In genomic region chr12:98108039-98108438, GRCm38 (mm10) we compare ENCODE assay signal across 25 mouse cellular contexts.
DNase-seq lines count a peak whose midpoint lies in the region; ATAC-seq and TF ChIP-seq lines count a peak whose summit lies in the region.
"Had no signal": no experiment of that assay in that cellular context is flagged by ENCODE, and none has a peak within 500 bp of the region (broad histone marks: within the 10 kb centered on the region; RNA-seq: fewer than 3 reads in every experiment).

No protein-coding gene starts in this region.

- H3K36me3 ChIP-seq in hindbrain, embryonic 11.5 days (ENCODE audit: control insufficient read depth, insufficient read depth, low read length) = no peaks in the 10 kb centered on the region
- no peaks in the 10 kb centered on the region for H3K36me3 ChIP-seq in hindbrain, embryonic 16.5 days (ENCODE audit: control insufficient read depth, insufficient read depth, low read length)
- H3K36me3 ChIP-seq in limb, embryonic 13.5 days = no peaks in the 10 kb centered on the region
- no peaks in the 10 kb centered on the region for H3K36me3 ChIP-seq in thymus, adult 2 months (ENCODE audit: control insufficient read depth, insufficient read depth, low read length)
- H3K36me3 ChIP-seq: forebrain, embryonic 15.5 days; hindbrain, embryonic 15.5 days; kidney, embryonic 15.5 days; liver, embryonic 12.5 days; stomach, embryonic 15.5 days had no signal

- H3K27ac ChIP-seq in hindbrain, embryonic 11.5 days (ENCODE audit: low read depth, low read length) = no peak overlapping the region
- H3K27ac ChIP-seq in hindbrain, embryonic 16.5 days (ENCODE audit: low read depth, low read length) = no peak overlapping the region
- peak overlapping the region; percentile 81 for H3K27ac ChIP-seq in embryonic fibroblast, embryonic 13.5 days (ENCODE audit: insufficient read depth, low read length)
- H3K27ac ChIP-seq in limb, embryonic 13.5 days = no peak overlapping the region
- no peak overlapping the region for H3K27ac ChIP-seq in thymus, adult 2 months (ENCODE audit: control insufficient read depth, insufficient read depth, low read length)
- H3K27ac ChIP-seq: forebrain, embryonic 15.5 days; gastrocnemius, adult 2 months; hindbrain, embryonic 15.5 days; kidney, embryonic 15.5 days; liver, embryonic 12.5 days; stomach, embryonic 15.5 days had no signal

- no peak for TF ChIP-seq POLR2A in embryonic fibroblast, embryonic 13.5 days (IDR thresholded peaks at IDR 0.05; ENCODE audit: low read depth, low read length)
- no peak for TF ChIP-seq POLR2A in thymus, adult 2 months (IDR thresholded peaks at IDR 0.05; ENCODE audit: control insufficient read depth, extremely low read depth, insufficient read depth, low read length, poor library complexity)

- H3K4me3 ChIP-seq in hindbrain, embryonic 11.5 days (ENCODE audit: low read depth, low read length) = no peak overlapping the region
- no peak overlapping the region for H3K4me3 ChIP-seq in hindbrain, embryonic 16.5 days (ENCODE audit: low read length)
- no peak overlapping the region for H3K4me3 ChIP-seq in embryonic fibroblast, embryonic 13.5 days (ENCODE audit: insufficient read depth, low read length)
- H3K4me3 ChIP-seq in limb, embryonic 13.5 days = no peak overlapping the region
- no peak overlapping the region for H3K4me3 ChIP-seq in thymus, adult 2 months (ENCODE audit: control insufficient read depth, insufficient read depth, low read length)
- H3K4me3 ChIP-seq: forebrain, embryonic 15.5 days; gastrocnemius, adult 2 months; hindbrain, embryonic 15.5 days; kidney, embryonic 15.5 days; liver, embryonic 12.5 days; stomach, embryonic 15.5 days had no signal

- no peak overlapping the region for H3K9ac ChIP-seq in hindbrain, embryonic 11.5 days (ENCODE audit: low read depth, low read length)
- H3K9ac ChIP-seq in hindbrain, embryonic 16.5 days (ENCODE audit: low read depth, low read length) = no peak overlapping the region
- no peak overlapping the region for H3K9ac ChIP-seq in limb, embryonic 13.5 days
- H3K9ac ChIP-seq: forebrain, embryonic 15.5 days; hindbrain, embryonic 15.5 days; kidney, embryonic 15.5 days; liver, embryonic 12.5 days; stomach, embryonic 15.5 days had no signal

- no peak for ATAC-seq in hindbrain, embryonic 11.5 days (ENCODE audit: low FRiP score)
- no peak for ATAC-seq in hindbrain, embryonic 16.5 days
- ATAC-seq in limb, embryonic 13.5 days (ENCODE audit: low FRiP score, low read depth) = peak; percentile 29; the same call in 1 of the 2 replicates
- ATAC-seq: intestine, postnatal 0 days; liver, embryonic 12.5 days had no signal

- peak; percentile 6 for DNase-seq in hindbrain, embryonic 11.5 days (ENCODE audit: low spot score)
- DNase-seq in embryo, embryonic 9.5 days (ENCODE audit: extremely low spot score) = peak; percentile 2
- no peak for DNase-seq in thymus, adult 2 months
- no peak for DNase-seq in urinary bladder, adult 18-20 months (ENCODE audit: low spot score in 2 of 2)
- DNase-seq in heart, adult 18-20 months = no peak
- DNase-seq: adrenal gland, postnatal 36 days; cerebellum, adult 11-12 months; cerebellum, postnatal 25 days; gastrocnemius, adult 2 months; heart, adult 11 months; heart, postnatal 36 days; lung, adult 2 months; lung, postnatal 36 days; thymus, adult 18-20 months had no signal

- no peaks in the 10 kb centered on the region for H3K9me3 ChIP-seq in hindbrain, embryonic 11.5 days (ENCODE audit: control insufficient read depth, low read length)
- no peaks in the 10 kb centered on the region for H3K9me3 ChIP-seq in hindbrain, embryonic 16.5 days (ENCODE audit: control insufficient read depth, low read length)
- no peaks in the 10 kb centered on the region for H3K9me3 ChIP-seq in limb, embryonic 13.5 days
- H3K9me3 ChIP-seq: forebrain, embryonic 15.5 days; hindbrain, embryonic 15.5 days; kidney, embryonic 15.5 days; liver, embryonic 12.5 days; stomach, embryonic 15.5 days had no signal

- H3K27me3 ChIP-seq in hindbrain, embryonic 11.5 days (ENCODE audit: control insufficient read depth, insufficient read depth, low read length) = no peaks in the 10 kb centered on the region
- H3K27me3 ChIP-seq in hindbrain, embryonic 16.5 days (replicated peaks; ENCODE audit: control insufficient read depth, insufficient read depth, low read length) = no peaks in the 10 kb centered on the region
- no peaks in the 10 kb centered on the region for H3K27me3 ChIP-seq in limb, embryonic 13.5 days
- no peaks in the 10 kb centered on the region for H3K27me3 ChIP-seq in thymus, adult 2 months (ENCODE audit: control insufficient read depth, insufficient read depth, low read length)
- H3K27me3 ChIP-seq: CH12.LX; forebrain, embryonic 15.5 days; hindbrain, embryonic 15.5 days; kidney, embryonic 15.5 days; liver, embryonic 12.5 days; stomach, embryonic 15.5 days had no signal

- no peak for TF ChIP-seq CTCF in embryonic fibroblast, embryonic 13.5 days (IDR thresholded peaks at IDR 0.05; ENCODE audit: borderline replicate concordance, insufficient read depth, low read length)
- TF ChIP-seq CTCF in thymus, adult 2 months (IDR thresholded peaks at IDR 0.05; ENCODE audit: borderline replicate concordance, control insufficient read depth, extremely low read depth, insufficient read depth, low read length, poor library complexity) = no peak

- no peak overlapping the region for H3K4me2 ChIP-seq in hindbrain, embryonic 11.5 days (replicated peaks; ENCODE audit: low read depth, low read length)
- H3K4me2 ChIP-seq in hindbrain, embryonic 16.5 days (ENCODE audit: low read length) = no peak overlapping the region
- no peak overlapping the region for H3K4me2 ChIP-seq in limb, embryonic 13.5 days (replicated peaks)
- H3K4me2 ChIP-seq: forebrain, embryonic 15.5 days; hindbrain, embryonic 15.5 days; kidney, embryonic 15.5 days; liver, embryonic 12.5 days; midbrain, embryonic 11.5 days; stomach, embryonic 15.5 days had no signal

- 80% methylated on average over 9 of the region's 9 CpGs for WGBS in hindbrain, embryonic 11.5 days
- 80% methylated on average over 9 of the region's 9 CpGs for WGBS in hindbrain, embryonic 16.5 days
- 38% methylated on average over 9 of the region's 9 CpGs for WGBS in limb, embryonic 13.5 days
- WGBS in thymus, adult 2 months = 87% methylated on average over 9 of the region's 9 CpGs

- no peaks in the 10 kb centered on the region for H3K4me1 ChIP-seq in hindbrain, embryonic 11.5 days (replicated peaks; ENCODE audit: control insufficient read depth, insufficient read depth, low read length)
- no peaks in the 10 kb centered on the region; the same call in 1 of the 2 replicates for H3K4me1 ChIP-seq in hindbrain, embryonic 16.5 days (ENCODE audit: control insufficient read depth, insufficient read depth, low read depth, low read length)
- peaks cover 3% of the 10 kb centered on the region; the same call in 1 of the 2 replicates for H3K4me1 ChIP-seq in embryonic fibroblast, embryonic 13.5 days (ENCODE audit: control insufficient read depth, insufficient read depth, low read length)
- H3K4me1 ChIP-seq in limb, embryonic 13.5 days = peaks cover 20% of the 10 kb centered on the region
- H3K4me1 ChIP-seq in thymus, adult 2 months (replicated peaks; ENCODE audit: control insufficient read depth, insufficient read depth, low read length) = no peaks in the 10 kb centered on the region
- H3K4me1 ChIP-seq: liver, embryonic 12.5 days; stomach, embryonic 15.5 days had no signal

Comparison
In these comparisons a context has a peak if more than half of its experiments do, and no peak if none do; other contexts are left out.
1. DNase-seq: peak in hindbrain, embryonic 11.5 days (single experiment) and embryo, embryonic 9.5 days (single experiment); none in thymus, adult 2 months (single experiment), urinary bladder, adult 18-20 months (0 of 2) and heart, adult 18-20 months (0 of 2).